Mouse (Mus musculus): ENCODE results near the gene Mindy4b-ps. TPM values are rescaled to one million over a fixed set of nuclear protein-coding genes. Genes with fewer than 3 reads are reported as not detected.
"Not testable (repeated sequence)": the region's sequence is repeated elsewhere in the genome, so short reads cannot be mapped to it uniquely, and the experiment has no call there.

Mindy4b-ps gene
- total RNA-seq (2021): under 1 TPM; 0.69 to 0.73 TPM
- long read RNA-seq, partial matches to known transcripts: 1 of 1 reads
- long read RNA-seq, other reads (novel, unspliced or antisense): 0 of 1 reads

GRCm38 (mm10) chr3:58822211-58822610 lies at the start of gene Mindy4b-ps:
TSS of gene Mindy4b-ps (minus strand) at chr3:58822311.
- no peak for DNase-seq (ENCODE audit: low spot score in 2 of 2)

GRCm38 (mm10) chr3:58871882-58872281 lies 49.8 kb upstream of the Mindy4b-ps start:
- not testable (repeated sequence) for DNase-seq (ENCODE audit: low spot score in 2 of 2)

GRCm38 (mm10) chr3:58865690-58866089 lies 43.6 kb upstream of the Mindy4b-ps start:
- DNase-seq (ENCODE audit: low spot score in 2 of 2): peak; percentile 8 to 19

DNA sequence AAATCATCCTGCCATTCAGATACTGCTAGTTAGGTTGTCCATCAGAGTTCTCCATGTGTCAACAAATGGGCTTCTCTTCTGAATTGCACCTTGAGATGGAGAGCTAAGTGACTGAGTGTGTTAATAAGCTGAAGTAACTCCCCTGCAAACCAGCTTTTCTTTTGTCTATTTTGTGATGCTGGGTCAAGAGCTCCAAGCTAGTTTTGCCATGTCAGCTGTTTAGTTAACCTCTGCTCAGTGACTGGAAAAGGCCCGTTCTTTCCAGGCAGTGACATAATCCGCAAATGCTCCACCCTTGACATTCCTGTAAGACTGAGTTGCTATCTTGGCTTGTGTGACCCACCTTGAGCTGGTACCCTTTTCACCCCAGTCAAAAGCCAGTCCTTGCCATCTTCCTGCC lies 40.9 kb upstream of the Mindy4b-ps start:
- no peak for DNase-seq (ENCODE audit: low spot score in 2 of 2)

GRCm38 (mm10) chr3:58843415-58843814 lies 21.3 kb upstream of the Mindy4b-ps start:
- DNase-seq (ENCODE audit: low spot score in 2 of 2): no peak

GRCm38 (mm10) chr3:58833442-58834160 lies 11.5 kb upstream of the Mindy4b-ps start:
- DNase-seq (ENCODE audit: low spot score in 2 of 2): no peak

- no peak for DNase-seq (ENCODE audit: low spot score in 2 of 2)
Measured at GRCm38 (mm10) chr3:58832888-58833287, 10.8 kb upstream of the Mindy4b-ps start.

DNA sequence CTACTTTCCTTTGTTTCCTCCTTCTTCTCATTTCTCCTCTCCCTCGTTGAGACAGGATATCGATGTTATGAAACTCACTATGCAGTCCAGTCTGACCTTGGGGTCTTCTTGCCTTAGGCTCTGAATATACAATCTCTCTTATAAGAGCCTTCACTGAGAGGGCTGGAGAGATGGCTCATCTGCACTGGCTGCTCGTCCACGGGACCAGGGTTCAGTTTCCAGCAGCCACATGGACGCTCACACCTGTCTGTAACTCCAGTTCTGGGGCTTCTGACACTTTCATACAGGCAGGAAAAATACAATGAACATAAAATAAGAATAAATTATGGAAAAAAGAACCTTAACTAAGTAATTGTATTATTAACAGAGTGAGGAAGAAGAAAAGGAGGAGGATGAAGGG lies 9.5 kb upstream of the Mindy4b-ps start:
- DNase-seq (ENCODE audit: low spot score in 2 of 2): no peak

GRCm38 (mm10) chr3:58829926-58830325 lies 7.8 kb upstream of the Mindy4b-ps start:
- DNase-seq (ENCODE audit: low spot score in 2 of 2): no peak

DNA sequence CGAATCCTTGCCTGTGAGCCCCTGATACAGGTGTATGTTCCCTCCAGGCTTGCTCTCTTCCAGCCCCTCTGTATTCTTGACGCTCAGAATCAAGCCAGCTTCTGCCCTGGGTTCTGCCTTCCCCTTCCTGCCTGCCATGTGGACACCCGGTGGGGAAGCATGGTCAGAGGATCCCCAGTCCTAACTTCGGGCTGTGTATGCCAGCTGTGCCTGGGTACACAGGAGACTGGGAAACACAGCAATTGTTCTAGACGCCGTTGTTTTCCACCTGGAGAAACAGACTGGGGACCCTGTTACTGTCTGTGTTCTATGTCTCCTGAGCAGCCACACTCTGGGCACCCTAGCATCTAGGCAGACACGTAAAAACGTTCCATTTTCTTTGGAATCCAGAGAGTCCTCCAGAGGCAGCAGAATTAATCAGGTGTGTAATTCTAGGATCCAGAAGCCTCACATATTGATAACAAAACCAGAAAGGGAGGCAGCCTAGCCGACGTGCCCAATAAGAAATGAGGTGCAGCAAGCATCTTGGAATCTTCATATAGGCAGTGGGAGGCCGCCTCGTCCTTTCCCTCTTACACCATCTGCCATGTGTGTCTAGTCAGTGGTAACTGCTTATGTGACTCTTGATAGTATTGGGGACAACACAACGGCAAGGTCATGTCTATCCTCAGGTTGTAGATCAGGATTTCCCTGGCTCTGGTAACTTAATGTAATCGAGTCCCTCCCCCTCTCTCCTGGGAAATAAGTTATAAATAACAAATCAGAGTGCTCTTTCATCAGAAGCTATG lies 6.4 kb upstream of the Mindy4b-ps start:
- no peak for DNase-seq (ENCODE audit: low spot score in 2 of 2)

- DNase-seq (ENCODE audit: low spot score in 2 of 2): no peak
Measured at GRCm38 (mm10) chr3:58826266-58826665, 4.2 kb upstream of the Mindy4b-ps start.

GRCm38 (mm10) chr3:58817337-58817736 lies 4.8 kb downstream of the Mindy4b-ps start:
- DNase-seq (ENCODE audit: low spot score in 2 of 2): no peak

DNA sequence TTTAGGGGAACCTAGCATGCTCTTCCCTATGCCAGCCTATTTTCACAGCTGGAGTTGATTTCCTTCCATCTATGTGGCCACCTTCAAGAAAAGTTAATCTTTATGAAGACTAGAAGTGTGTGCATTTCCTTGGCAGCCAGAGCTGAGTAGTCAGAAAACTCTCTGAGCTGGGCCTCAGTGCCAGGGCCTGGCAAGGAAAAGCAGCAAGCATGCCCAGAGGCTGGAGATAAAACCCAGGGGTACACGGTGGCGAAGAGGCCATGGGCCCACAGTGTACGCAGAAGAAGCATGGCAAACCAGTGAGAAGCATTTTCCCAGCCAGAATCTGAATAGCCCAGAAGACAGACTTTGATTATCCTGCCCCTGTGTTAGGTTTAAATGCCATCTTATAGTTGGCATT lies 7.9 kb downstream of the Mindy4b-ps start:
- no peak for DNase-seq (ENCODE audit: low spot score in 2 of 2)

DNA sequence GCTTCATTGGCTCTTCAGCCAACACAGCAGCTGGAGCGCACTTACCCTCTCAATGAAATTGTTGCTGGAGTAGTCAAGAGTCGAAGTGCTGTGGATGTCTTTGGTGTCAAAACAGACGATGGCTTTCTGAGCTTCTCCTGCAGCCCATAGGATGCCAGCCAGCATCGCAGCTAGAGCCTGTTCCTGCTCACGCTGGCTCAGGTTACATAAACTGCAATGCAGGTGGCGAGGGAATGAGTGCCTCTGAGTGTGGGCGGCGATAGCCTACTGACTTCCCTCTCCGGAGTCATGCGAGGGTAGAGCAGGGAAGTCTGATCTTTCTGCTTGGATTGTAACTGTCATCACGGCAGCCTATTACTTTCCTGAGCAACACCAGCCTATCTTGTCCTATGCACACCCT lies 11.8 kb downstream of the Mindy4b-ps start:
- no peak for DNase-seq (ENCODE audit: low spot score in 2 of 2)

DNA sequence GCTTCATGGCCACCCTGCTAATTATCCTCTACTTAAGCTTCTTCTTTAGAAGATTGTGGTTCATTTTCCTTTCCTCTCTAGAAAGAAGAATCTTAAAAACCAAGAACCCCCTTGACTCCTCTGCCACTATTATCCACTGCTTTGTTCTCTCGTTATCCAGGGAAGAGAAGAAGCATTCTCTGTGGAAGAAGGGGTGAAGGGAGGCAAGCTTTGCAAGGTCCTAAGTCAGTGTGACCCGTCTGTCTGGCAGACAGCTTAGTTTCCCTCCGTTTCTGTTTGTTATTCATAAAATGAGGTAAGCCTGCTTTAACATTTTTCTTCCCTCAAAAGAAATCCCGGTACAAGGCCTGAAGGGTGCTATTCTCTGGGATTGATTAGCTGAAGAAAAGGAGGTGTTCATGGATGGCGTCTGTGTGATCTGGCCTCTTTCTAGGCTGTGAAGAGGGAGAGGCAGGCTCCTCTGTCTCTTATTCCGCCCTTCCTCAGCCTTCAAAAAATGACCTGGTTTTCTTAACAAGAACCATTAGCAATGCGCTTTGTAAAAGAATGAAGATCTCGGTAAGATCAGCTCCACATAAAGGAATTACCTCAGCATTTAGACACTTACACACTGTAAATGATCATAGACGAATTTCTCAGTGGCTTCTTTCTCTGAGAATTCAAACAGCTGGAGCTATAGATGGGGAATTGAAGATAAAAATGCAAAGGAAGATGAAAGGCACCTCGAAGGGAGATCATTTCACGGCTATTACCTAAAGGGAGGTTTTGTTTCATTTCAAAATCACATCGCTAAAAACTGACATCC lies 12.8 kb downstream of the Mindy4b-ps start:
- no peak for DNase-seq (ENCODE audit: low spot score in 2 of 2)

DNA sequence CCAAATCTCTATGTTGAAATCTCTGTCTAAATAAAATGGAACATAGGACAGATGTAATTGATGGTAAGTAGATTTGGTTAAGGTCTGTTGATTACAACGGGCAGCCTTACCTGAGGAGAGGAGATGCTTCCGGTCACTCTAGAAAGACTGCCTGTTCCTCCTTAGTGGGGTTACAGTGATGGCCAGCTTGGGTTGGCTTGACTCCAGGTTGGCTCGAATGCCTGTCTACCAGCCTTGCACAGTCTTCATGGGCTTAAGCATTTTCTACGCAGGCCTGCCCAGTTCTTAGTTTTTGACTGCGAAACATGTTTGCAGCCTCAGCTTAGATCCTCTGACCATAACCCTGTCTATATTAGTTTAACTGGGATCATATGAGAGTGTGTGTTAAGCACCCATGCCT lies 13.5 kb downstream of the Mindy4b-ps start:
- DNase-seq (ENCODE audit: low spot score in 2 of 2): no peak

- no peak for DNase-seq (ENCODE audit: low spot score in 2 of 2)
Measured at GRCm38 (mm10) chr3:58804745-58805144, 17.4 kb downstream of the Mindy4b-ps start.

GRCm38 (mm10) chr3:58798676-58799075 lies 23.4 kb downstream of the Mindy4b-ps start:
- no peak for DNase-seq (ENCODE audit: low spot score in 2 of 2)

DNA sequence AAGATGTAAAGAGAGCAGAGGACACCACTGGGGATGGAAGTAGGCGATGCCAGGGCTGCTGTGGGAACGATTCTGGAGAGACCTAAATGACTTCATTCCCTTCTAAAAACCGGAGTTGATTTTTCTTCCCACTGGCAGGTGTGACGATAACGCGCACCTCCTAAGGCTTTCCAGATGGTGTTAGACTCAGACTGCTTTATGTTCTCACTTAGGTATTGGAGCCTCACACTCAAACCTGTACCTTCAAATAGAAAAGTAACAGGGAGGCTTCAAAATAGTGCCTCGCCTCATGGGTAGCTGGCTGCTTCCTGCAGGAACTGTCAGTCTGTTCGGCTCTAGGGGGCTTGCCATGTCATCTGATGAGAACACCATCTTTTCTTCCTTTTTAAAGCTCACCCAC lies 23.9 kb downstream of the Mindy4b-ps start:
- DNase-seq (ENCODE audit: low spot score in 2 of 2): no peak

GRCm38 (mm10) chr3:58789473-58789872 lies 32.6 kb downstream of the Mindy4b-ps start:
- no peak for DNase-seq (ENCODE audit: low spot score in 2 of 2)

GRCm38 (mm10) chr3:58789033-58789432 lies 33.1 kb downstream of the Mindy4b-ps start:
- DNase-seq (ENCODE audit: low spot score in 2 of 2): no peak

DNA sequence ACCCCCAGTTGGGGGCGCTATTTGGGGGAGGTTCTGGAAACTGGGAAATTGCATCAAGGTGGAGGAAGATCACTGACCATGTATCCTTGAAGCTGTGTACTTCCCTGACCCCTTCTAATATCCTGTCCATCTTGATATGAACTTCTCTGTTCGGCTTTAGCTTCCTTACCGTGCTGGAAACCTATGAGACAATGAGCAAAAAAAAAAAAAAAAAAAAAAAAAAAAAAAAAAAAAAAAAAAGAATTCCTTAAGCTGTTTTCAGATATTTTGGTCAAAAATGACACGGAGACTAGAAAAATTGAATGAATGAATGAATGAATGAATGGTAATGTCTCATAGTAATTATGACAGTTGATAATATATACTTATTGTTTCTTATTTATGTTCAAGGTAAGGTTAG lies 35.6 kb downstream of the Mindy4b-ps start:
- DNase-seq (ENCODE audit: low spot score in 2 of 2): no peak

Measured in layer of hippocampus, postnatal 10 days (tissue).